Mouse (Mus musculus) kidney, adult 2 months (tissue): ENCODE measurements around the gene Cplx1.

Experiments
- CTCF ChIP-seq: fragments of 200-500 bp; conservative IDR thresholded peaks from 2 replicates; pipeline ENCODE4 v1.5.1; 2011; ENCODE audit warnings: low read depth, mild to moderate bottlenecking, control low read depth, low read length, moderate library complexity, mixed read lengths; ENCODE audit not compliant: insufficient read depth, insufficient read length
- POLR2A ChIP-seq: fragments of 200-500 bp; IDR thresholded peaks from one replicate; pipeline ENCODE4 v1.6.1; 2011; ENCODE audit warnings: low read depth, low read length, control low read depth

DNA sequence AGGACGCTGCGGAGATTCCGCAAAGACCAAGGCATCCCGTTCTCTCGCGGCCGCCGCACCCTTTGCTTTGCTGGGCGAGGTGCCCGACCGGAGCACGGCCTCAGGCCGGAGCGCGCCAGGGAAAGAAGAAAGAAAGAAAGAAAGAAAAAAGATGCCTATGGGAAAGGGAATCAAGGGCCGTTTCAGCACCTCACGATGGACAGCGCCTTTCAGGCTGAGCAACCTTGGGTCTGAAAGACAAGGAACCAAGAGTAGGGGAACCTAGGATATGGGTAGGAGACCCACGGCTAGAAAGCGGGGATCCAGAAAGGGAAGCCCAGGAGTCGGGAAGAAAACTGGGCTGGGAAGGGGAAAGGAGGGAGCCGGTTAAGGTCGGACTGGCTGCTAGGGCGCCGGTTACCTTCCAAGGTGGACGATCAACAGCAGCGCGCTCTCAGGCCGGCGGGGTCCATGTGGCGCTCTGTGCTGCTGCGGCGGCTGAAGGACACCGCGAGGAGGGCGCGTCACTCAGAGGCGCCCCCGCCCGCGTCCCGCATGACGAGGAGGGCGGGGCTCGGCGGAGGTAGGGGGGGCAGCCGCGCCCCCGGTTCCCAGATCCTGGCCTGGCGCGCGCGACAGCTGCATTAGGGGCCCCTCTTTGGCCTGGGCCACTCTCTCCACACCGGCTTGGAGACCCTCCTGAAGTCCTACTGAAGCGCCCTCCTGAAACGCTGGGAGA lies at the start of gene Cplx1:
- TF ChIP-seq POLR2A, result no peak
- TF ChIP-seq CTCF, result no peak
